Mouse (Mus musculus): ENCODE results near the gene 9930022D16Rik. TPM values are rescaled to one million over a fixed set of nuclear protein-coding genes. Genes with fewer than 3 reads are reported as not detected.

Gene 9930022D16Rik
- polyA plus RNA-seq, 1 experiment from 2014 or later = not detected

DNA sequence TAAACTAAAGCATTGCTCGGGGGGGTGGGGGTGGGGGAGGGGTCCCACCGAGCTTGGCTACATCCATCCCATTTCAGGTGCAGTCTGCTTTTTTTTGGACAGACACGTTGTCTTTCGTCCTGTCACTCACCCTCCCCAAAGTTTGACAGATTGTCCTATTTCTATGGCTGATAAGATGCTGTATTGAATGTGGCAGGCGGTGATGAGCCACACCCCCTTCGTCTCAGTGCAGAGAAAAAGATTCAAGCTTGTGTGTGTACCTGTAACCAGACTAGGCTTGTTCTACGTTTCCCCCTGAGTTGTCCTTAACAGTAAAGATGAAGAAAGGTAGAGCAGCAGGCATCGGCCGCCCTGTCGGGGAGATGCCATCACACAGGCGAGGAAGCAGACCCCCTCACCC, 37.5 kb downstream of the 9930022D16Rik start:
- 0 out of 2 replicates have a peak, but pooled peaks cover 7% of the 10 kb centered on the region for H3K36me3 ChIP-seq (ENCODE audit: control insufficient read depth, insufficient read depth, low read length)
- H3K4me3 ChIP-seq (ENCODE audit: low read depth, low read length) = no peak overlapping the region
- DNase-seq (ENCODE audit: low spot score) (no peak), ATAC-seq (no peak)
- no peak overlapping the region for H3K27ac ChIP-seq (ENCODE audit: low read depth, low read length)
- 80% methylated on average over 11 of the region's 11 CpGs for WGBS
- no peaks in the 10 kb centered on the region for H3K4me1 ChIP-seq (ENCODE audit: control insufficient read depth, insufficient read depth, low read length)
- H3K4me2 ChIP-seq (ENCODE audit: low read length) = no peak overlapping the region
- no peaks in the 10 kb centered on the region for H3K9me3 ChIP-seq (replicated peaks; ENCODE audit: control insufficient read depth, low read length)
- H3K9ac ChIP-seq (ENCODE audit: low read length) = no peak overlapping the region
- no peaks in the 10 kb centered on the region for H3K27me3 ChIP-seq (replicated peaks; ENCODE audit: control insufficient read depth, insufficient read depth, low read length)

DNA sequence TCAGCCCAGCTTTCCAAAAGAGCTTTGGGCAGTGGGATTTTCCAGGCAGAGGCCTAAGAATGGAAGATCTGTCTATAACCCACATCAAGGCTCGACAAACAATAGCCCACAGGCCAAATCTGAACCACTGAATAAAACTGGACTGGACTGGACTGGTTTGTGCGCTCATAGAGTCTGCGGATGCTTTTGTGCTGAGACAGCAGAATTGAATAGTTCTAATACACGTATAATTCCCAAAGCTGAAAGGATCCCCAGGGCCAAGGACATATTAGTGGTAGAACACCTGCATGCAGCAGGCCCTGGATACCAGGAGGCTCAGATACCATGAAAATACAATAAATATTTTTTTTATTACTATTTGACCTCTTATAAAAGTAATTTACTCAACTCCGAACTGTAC, 42.5 kb downstream of the 9930022D16Rik start:
- DNase-seq (ENCODE audit: low spot score) (no peak), ATAC-seq (no peak)
- 0 out of 2 replicates have a peak, but pooled peaks cover 7% of the 10 kb centered on the region for H3K36me3 ChIP-seq (ENCODE audit: control insufficient read depth, insufficient read depth, low read length)
- WGBS = 87% methylated on average over 5 of the region's 5 CpGs
- H3K4me3 ChIP-seq (ENCODE audit: low read depth, low read length) = no peak overlapping the region
- H3K9ac ChIP-seq (ENCODE audit: low read length) = no peak overlapping the region
- no peak overlapping the region for H3K27ac ChIP-seq (ENCODE audit: low read depth, low read length)
- no peaks in the 10 kb centered on the region for H3K9me3 ChIP-seq (replicated peaks; ENCODE audit: control insufficient read depth, low read length)
- H3K4me1 ChIP-seq (ENCODE audit: control insufficient read depth, insufficient read depth, low read length) = no peaks in the 10 kb centered on the region
- H3K4me2 ChIP-seq (ENCODE audit: low read length) = no peak overlapping the region
- H3K27me3 ChIP-seq (replicated peaks; ENCODE audit: control insufficient read depth, insufficient read depth, low read length) = no peaks in the 10 kb centered on the region

DNA sequence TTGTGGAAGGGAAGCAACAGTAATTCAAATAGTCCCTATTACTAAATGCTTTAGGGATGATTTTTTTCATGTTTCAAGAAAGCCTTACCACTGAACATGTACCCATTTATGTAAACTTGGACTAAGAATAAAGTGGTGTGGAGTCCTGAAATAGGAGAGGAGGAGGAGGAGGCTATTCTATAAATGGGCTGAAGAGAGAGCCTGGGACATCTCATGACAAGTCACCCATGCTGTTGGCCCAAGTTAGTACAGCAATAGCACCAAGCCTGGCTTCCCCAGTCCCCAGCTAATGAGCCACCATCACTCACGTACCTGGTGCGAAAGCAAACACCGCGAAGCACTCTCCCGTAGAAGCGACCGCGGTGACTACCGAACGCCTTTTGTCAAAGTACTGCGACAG, 44.4 kb downstream of the 9930022D16Rik start:
- Histone ChIP-seq H3K27me3 (replicated peaks; ENCODE audit: control insufficient read depth, insufficient read depth, low read length) (no peaks in the 10 kb centered on the region), H3K4me1 (ENCODE audit: control insufficient read depth, insufficient read depth, low read length) (no peaks in the 10 kb centered on the region), H3K9ac (ENCODE audit: low read length) (no peak overlapping the region), H3K27ac (ENCODE audit: low read depth, low read length) (no peak overlapping the region), H3K4me3 (ENCODE audit: low read depth, low read length) (no peak overlapping the region), H3K9me3 (replicated peaks; ENCODE audit: control insufficient read depth, low read length) (no peaks in the 10 kb centered on the region), H3K4me2 (ENCODE audit: low read length) (no peak overlapping the region), H3K36me3 (ENCODE audit: control insufficient read depth, insufficient read depth, low read length) (0 out of 2 replicates have a peak, but pooled peaks cover 5% of the 10 kb centered on the region)
- ATAC-seq (no peak), DNase-seq (ENCODE audit: low spot score) (no peak)
- 94% methylated on average over 11 of the region's 11 CpGs for WGBS

DNA sequence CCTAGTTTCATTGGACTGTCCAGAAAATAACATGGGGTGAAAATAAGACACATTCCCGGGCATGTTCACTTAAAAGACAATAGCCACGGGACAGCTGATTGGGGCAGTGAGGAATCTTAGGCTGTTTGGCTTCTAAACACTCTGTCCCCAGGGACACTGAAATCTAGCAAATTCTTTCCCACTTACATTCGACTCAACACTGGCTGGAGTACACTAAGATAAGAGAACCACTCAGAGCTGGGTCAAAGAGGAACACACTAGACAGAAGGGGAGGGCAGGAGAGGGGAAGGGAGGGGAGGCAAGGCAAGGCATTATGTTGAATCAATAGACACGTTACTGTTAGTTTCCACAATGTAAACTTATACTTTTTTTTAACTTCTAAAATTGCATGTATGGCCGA, 46.9 kb downstream of the 9930022D16Rik start:
- Histone ChIP-seq H3K27me3 (replicated peaks; ENCODE audit: control insufficient read depth, insufficient read depth, low read length) (no peaks in the 10 kb centered on the region), H3K4me1 (ENCODE audit: control insufficient read depth, insufficient read depth, low read length) (no peaks in the 10 kb centered on the region), H3K4me2 (ENCODE audit: low read length) (no peak overlapping the region), H3K27ac (ENCODE audit: low read depth, low read length) (no peak overlapping the region), H3K4me3 (ENCODE audit: low read depth, low read length) (no peak overlapping the region), H3K9me3 (replicated peaks; ENCODE audit: control insufficient read depth, low read length) (no peaks in the 10 kb centered on the region), H3K9ac (ENCODE audit: low read length) (no peak overlapping the region), H3K36me3 (ENCODE audit: control insufficient read depth, insufficient read depth, low read length) (no peaks in the 10 kb centered on the region)
- ATAC-seq = no peak
- WGBS = 83% methylated on average over 5 of the region's 5 CpGs
- DNase-seq (ENCODE audit: low spot score) = no peak

DNA sequence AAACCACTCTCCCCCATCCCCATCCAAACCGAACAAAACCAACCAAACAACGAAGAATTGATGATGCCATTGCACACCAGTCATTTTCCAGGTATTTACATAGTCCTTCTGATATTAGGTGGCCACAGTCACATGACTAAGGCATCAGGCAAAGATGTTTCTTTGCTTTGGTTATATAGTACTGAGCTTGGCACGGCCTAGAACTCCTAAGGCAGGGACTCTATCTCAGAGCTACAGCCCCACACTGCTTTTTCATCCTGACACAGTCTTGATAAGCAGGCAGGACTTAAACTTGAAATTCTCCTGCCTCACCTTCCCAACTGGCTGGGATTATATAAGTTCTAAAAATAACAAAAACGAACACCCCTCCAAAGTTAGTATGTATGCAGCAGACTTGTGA, 51.4 kb downstream of the 9930022D16Rik start:
- Histone ChIP-seq H3K4me1 (ENCODE audit: control insufficient read depth, insufficient read depth, low read length) (no peaks in the 10 kb centered on the region), H3K36me3 (ENCODE audit: control insufficient read depth, insufficient read depth, low read length) (no peaks in the 10 kb centered on the region; the same call in 1 of the 2 replicates), H3K27ac (ENCODE audit: low read depth, low read length) (no peak overlapping the region), H3K4me2 (ENCODE audit: low read length) (no peak overlapping the region), H3K27me3 (replicated peaks; ENCODE audit: control insufficient read depth, insufficient read depth, low read length) (no peaks in the 10 kb centered on the region), H3K4me3 (ENCODE audit: low read depth, low read length) (no peak overlapping the region), H3K9me3 (replicated peaks; ENCODE audit: control insufficient read depth, low read length) (no peaks in the 10 kb centered on the region), H3K9ac (ENCODE audit: low read length) (no peak overlapping the region)
- WGBS = 90% methylated on average over 4 of the region's 4 CpGs
- no peak for ATAC-seq
- DNase-seq (ENCODE audit: low spot score) = no peak

DNA sequence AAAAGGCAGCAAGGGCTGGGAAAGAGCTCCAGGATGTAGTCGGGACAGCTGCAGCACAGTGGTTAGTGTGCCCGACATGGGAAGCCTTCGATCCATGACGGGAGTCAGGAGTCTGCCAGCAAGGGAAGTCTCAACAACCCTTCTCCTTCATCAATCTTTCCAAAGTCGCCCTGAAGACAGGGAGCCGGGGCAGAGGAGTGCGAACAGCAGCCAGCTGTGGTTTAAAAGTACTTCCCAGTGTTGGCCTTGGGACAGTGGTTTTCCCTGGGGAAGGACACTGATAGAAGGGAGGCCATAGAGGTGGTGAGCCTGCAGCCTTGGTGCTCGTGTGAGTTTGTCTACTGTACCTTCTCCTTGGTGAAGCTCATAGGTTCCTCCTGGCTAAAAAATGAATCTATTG, 53.3 kb downstream of the 9930022D16Rik start:
- Histone ChIP-seq H3K27me3 (replicated peaks; ENCODE audit: control insufficient read depth, insufficient read depth, low read length) (no peaks in the 10 kb centered on the region), H3K36me3 (ENCODE audit: control insufficient read depth, insufficient read depth, low read length) (no peaks in the 10 kb centered on the region; the same call in 1 of the 2 replicates), H3K27ac (ENCODE audit: low read depth, low read length) (no peak overlapping the region), H3K4me2 (ENCODE audit: low read length) (no peak overlapping the region), H3K4me3 (ENCODE audit: low read depth, low read length) (no peak overlapping the region), H3K9ac (ENCODE audit: low read length) (no peak overlapping the region), H3K4me1 (ENCODE audit: control insufficient read depth, insufficient read depth, low read length) (no peaks in the 10 kb centered on the region; the same call in 1 of the 2 replicates), H3K9me3 (replicated peaks; ENCODE audit: control insufficient read depth, low read length) (no peaks in the 10 kb centered on the region)
- no peak for DNase-seq (ENCODE audit: low spot score)
- ATAC-seq = no peak
- 93% methylated on average over 8 of the region's 8 CpGs for WGBS

DNA sequence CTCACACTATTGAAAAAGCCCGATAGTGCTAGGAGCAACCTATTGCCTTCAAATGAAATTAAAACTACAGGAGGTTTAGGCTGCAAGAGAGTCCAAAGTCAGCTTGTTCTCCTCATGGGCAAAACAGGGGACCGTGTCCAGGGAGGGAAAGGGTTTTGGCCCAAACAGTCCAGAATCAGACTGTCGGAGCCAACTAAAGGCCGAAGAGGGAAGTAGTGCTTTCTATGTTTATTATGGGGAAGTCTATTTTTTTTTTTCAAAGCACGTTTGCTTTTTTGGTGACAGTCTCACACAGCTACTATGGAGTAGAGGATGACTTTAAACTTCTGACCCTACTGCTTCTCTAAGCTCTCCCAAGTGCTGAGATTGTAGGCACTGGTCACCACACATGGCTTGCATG, 54.4 kb downstream of the 9930022D16Rik start:
- WGBS = 93% methylated on average over 5 of the region's 5 CpGs
- H3K27me3 ChIP-seq (replicated peaks; ENCODE audit: control insufficient read depth, insufficient read depth, low read length) = no peaks in the 10 kb centered on the region
- H3K27ac ChIP-seq (ENCODE audit: low read depth, low read length) = no peak overlapping the region
- ATAC-seq (no peak), DNase-seq (ENCODE audit: low spot score) (no peak)
- no peaks in the 10 kb centered on the region for H3K9me3 ChIP-seq (replicated peaks; ENCODE audit: control insufficient read depth, low read length)
- H3K4me3 ChIP-seq (ENCODE audit: low read depth, low read length) = no peak overlapping the region
- no peaks in the 10 kb centered on the region; the same call in 1 of the 2 replicates for H3K36me3 ChIP-seq (ENCODE audit: control insufficient read depth, insufficient read depth, low read length)
- H3K4me1 ChIP-seq (ENCODE audit: control insufficient read depth, insufficient read depth, low read length) = no peaks in the 10 kb centered on the region; the same call in 1 of the 2 replicates
- no peak overlapping the region for H3K9ac ChIP-seq (ENCODE audit: low read length)
- H3K4me2 ChIP-seq (ENCODE audit: low read length) = no peak overlapping the region

Small RNA genes lying within 50 kb of the gene (microRNA-seq; reads per million reads assigned to microRNA genes)
- gene Gm25540 = not detected

Other genes starting within 250 kb of the 9930022D16Rik start
- 4.3 and 5.4 TPM in 2 replicates for gene Rgs9, start 115.8 kb upstream of the 9930022D16Rik start, polyA plus RNA-seq (2014; fragmentation: Nextera tagmentation; extraction: Ambion mirVana)
- 13.7 and 16.3 TPM in 2 replicates for gene Gna13, start 51.1 kb upstream of the 9930022D16Rik start, polyA plus RNA-seq (2014; fragmentation: Nextera tagmentation; extraction: Ambion mirVana)
- 78.0 and 79.6 TPM in 2 replicates for gene Amz2, start 12.0 kb downstream of the 9930022D16Rik start, polyA plus RNA-seq (2014; fragmentation: Nextera tagmentation; extraction: Ambion mirVana)
- gene Arsg, start 59.5 kb downstream of the 9930022D16Rik start, polyA plus RNA-seq (2014; fragmentation: Nextera tagmentation; extraction: Ambion mirVana) = 5.1 and 6.2 TPM in 2 replicates
- 2.8 and 4.4 TPM in 2 replicates for gene Slc16a6, start 59.7 kb downstream of the 9930022D16Rik start, polyA plus RNA-seq (2014; fragmentation: Nextera tagmentation; extraction: Ambion mirVana)
- 5.7 and 6.9 TPM in 2 replicates for gene Wipi1, start 198.1 kb downstream of the 9930022D16Rik start, polyA plus RNA-seq (2014; fragmentation: Nextera tagmentation; extraction: Ambion mirVana)
- gene Prkar1a, start 235.5 kb downstream of the 9930022D16Rik start, polyA plus RNA-seq (2014; fragmentation: Nextera tagmentation; extraction: Ambion mirVana) = 504 and 551 TPM in 2 replicates